8 mouse cellular contexts compared by ENCODE assay signal in the genomic region with DNA sequence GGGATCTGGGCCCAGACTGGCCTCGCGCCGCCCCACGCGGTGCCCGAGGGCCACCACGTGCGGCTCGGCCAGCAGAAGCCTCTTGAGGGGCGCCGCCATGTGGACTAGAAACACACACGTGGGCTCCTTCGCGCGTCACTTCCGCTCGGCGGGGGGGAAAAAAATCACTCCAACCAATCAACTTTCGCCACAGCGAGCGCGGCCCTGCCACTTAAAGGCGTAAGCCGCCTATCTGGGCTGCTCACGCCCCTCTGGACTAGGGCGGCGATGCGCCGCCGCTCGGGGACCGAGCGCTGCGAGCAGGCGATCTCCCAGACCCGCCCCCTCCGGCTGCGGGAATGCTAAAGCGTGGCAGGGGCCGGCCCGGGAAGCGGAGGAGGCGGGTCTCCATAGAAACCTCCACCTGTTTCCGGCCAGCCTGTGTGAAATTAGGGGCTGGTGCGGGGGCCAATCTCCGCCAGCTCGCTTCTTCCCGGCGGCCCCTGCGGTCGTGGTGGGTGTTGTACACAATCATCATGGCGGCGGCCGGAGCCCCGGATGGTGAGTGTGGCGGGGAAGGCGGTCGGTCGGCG. TPM values are rescaled to one million over a fixed set of nuclear protein-coding genes. Genes with fewer than 3 reads are reported as not detected.
DNase-seq lines count a peak whose midpoint lies in the region; ATAC-seq lines count a peak whose summit lies in the region.

A gene (plus strand): TSS at position 231 of the 572 bp plus-strand sequence.
A gene (minus strand): TSS at position 319 of the 572 bp plus-strand sequence.

- H3K36me3 ChIP-seq in megakaryocyte, embryonic 14.5 days (replicated peaks; ENCODE audit: low read length) = peaks cover 45% of the 10 kb centered on the region

- peak; percentile 82 for ATAC-seq in common myeloid progenitor, adult 5-6 weeks (replicated peaks; ENCODE audit: low read depth, poor library complexity, severe bottlenecking)

- H3K27me3 ChIP-seq in megakaryocyte, embryonic 14.5 days (replicated peaks) = no peaks in the 10 kb centered on the region

- DNase-seq in ZHBTc4 (ENCODE audit: low read depth, low spot score) = peak; percentile 99
- peak; percentile 94 for DNase-seq in gastrocnemius, adult 8-10 months (ENCODE audit: low spot score in 2 of 2)
- DNase-seq in hindlimb bud, embryonic 11.5 days (ENCODE audit: extremely low spot score, low read depth, low spot score) = peak; percentile 93
- peak; percentile 97 to 98 for DNase-seq in left cerebral cortex, adult 8-10 months (ENCODE audit: low spot score in 2 of 2)
- DNase-seq in right cerebral cortex, postnatal 10 days (ENCODE audit: low spot score in 2 of 2) = peak; percentile 98
- DNase-seq in urinary bladder, postnatal 25 days (ENCODE audit: low spot score) = peak; percentile 92

- H3K4me1 ChIP-seq in megakaryocyte, embryonic 14.5 days = peaks cover 68% of the 10 kb centered on the region

- H3K4me3 ChIP-seq in megakaryocyte, embryonic 14.5 days (replicated peaks) = peak within 1 kb of the TSS; percentile 99

- no peaks in the 10 kb centered on the region for H3K9me3 ChIP-seq in megakaryocyte, embryonic 14.5 days

RNA-seq across cellular contexts. Expression of the first gene that starts in this region (rescaled TPM):
- total RNA-seq in common myeloid progenitor, adult 5-6 weeks (2017) = 31.3 and 38.4 TPM in 2 replicates
- total RNA-seq in gastrocnemius, adult 8-10 months (2022) = 10 to 100 TPM; 18.3 to 22.9 (median 21.0) TPM
- 10 to 100 TPM; 50.2 to 58.3 (median 51.9) TPM for total RNA-seq in left cerebral cortex, adult 8-10 months (2022)
- 2.8 and 20.2 TPM in 2 replicates for polyA plus RNA-seq in megakaryocyte, embryonic 14.5 days (2012; ENCODE audit: insufficient read depth, low replicate concordance)

RNA-seq across cellular contexts. Expression of the second gene that starts in this region (rescaled TPM):
- 5.1 and 9.6 TPM in 2 replicates for total RNA-seq in common myeloid progenitor, adult 5-6 weeks (2017)
- total RNA-seq in gastrocnemius, adult 8-10 months (2022) = 1 to 10 TPM; 6.4 to 9.3 (median 8.0) TPM
- total RNA-seq in left cerebral cortex, adult 8-10 months (2022) = 1 to 10 TPM; 7.1 to 8.4 (median 7.9) TPM
- 3.1 and 8.1 TPM in 2 replicates for polyA plus RNA-seq in megakaryocyte, embryonic 14.5 days (2012; ENCODE audit: insufficient read depth, low replicate concordance)

Comparison
In these comparisons a context has a peak if more than half of its experiments do, and no peak if none do; other contexts are left out.
1. Peak in every context shown above with its lines: DNase-seq, ATAC-seq and H3K4me3 ChIP-seq.